Mouse (Mus musculus) CH12.LX (cell line): ENCODE results near the gene Rfesd.
A peak's percentile ranks its signal among the peaks of the same experiment; 100 is the strongest.

Source experiments
- CHD1 ChIP-seq: IDR thresholded peaks from 2 replicates; pipeline ENCODE4 v1.6.1; 2012; ENCODE audit warnings: low read depth, low read length, improper control_type of control experiment, inconsistent platforms
- CTCF ChIP-seq, 2 experiments: IDR thresholded peaks in 1 of 2; conservative IDR thresholded peaks in 1 of 2; 2 replicates each; pipeline ENCODE4 v1.5.1; 2011 to 2012; ENCODE audit warnings: low read depth in 2 of 2, low read length in 2 of 2, improper control_type of control experiment in 1 of 2, inconsistent platforms in 1 of 2, mild to moderate bottlenecking in 1 of 2, moderate library complexity in 1 of 2
- E2F4 ChIP-seq: IDR thresholded peaks from 2 replicates; pipeline ENCODE4 v1.6.1; 2011; ENCODE audit warnings: low read depth, low read length, improper control_type of control experiment; ENCODE audit not compliant: insufficient replicate concordance
- EP300 ChIP-seq: IDR thresholded peaks from 2 replicates; pipeline ENCODE4 v1.6.1; 2011; ENCODE audit warnings: low read length, improper control_type of control experiment
- MAFK ChIP-seq: IDR thresholded peaks from 2 replicates; pipeline ENCODE4 v1.6.1; 2011; ENCODE audit warnings: low read length, improper control_type of control experiment; ENCODE audit not compliant: insufficient replicate concordance
- MAX ChIP-seq: IDR thresholded peaks from 2 replicates; pipeline ENCODE4 v1.6.1; 2011; ENCODE audit warnings: low read length, improper control_type of control experiment
- MXI1 ChIP-seq: IDR thresholded peaks from 2 replicates; pipeline ENCODE4 v1.6.1; 2011; ENCODE audit warnings: mild to moderate bottlenecking, low read depth, low read length, improper control_type of control experiment
- NRF1 ChIP-seq: IDR thresholded peaks from 2 replicates; pipeline ENCODE4 v1.6.1; 2014; ENCODE audit warnings: low read depth, mild to moderate bottlenecking, inconsistent platforms, low read length, improper control_type of control experiment, moderate library complexity
- POLR2A ChIP-seq: IDR thresholded peaks from 2 replicates; pipeline ENCODE4 v1.6.1; 2011; ENCODE audit warnings: low read depth, mild to moderate bottlenecking, improper control_type of control experiment, low read length
- USF2 ChIP-seq: conservative IDR thresholded peaks from 2 replicates; pipeline ENCODE4 v1.6.1; 2011; ENCODE audit warnings: low read depth, low read length, improper control_type of control experiment

GRCm38 (mm10) chr13:76056261-76056724, 37.8 kb upstream of the Rfesd start:
- TF ChIP-seq EP300, result no peak
- no peak for TF ChIP-seq MXI1
- no peak for TF ChIP-seq CHD1
- peak in 1 of 2 experiments; percentile 21; a peak in 2 of 4 replicates for TF ChIP-seq CTCF (conservative IDR thresholded peaks at IDR 0.05 in 1 of 2, IDR thresholded peaks at IDR 0.05 in 1 of 2; ENCODE audit: low read depth in 2 of 2, low read length in 2 of 2)
- no peak for TF ChIP-seq MAX
- no peak for TF ChIP-seq USF2
- no peak for TF ChIP-seq MAFK
- TF ChIP-seq POLR2A, result no peak
- no peak for TF ChIP-seq E2F4
- TF ChIP-seq NRF1, result no peak
